Mouse (Mus musculus): ENCODE measurements around the gene Dsp. TPM values are rescaled to one million over a fixed set of nuclear protein-coding genes. Genes with fewer than 3 reads are reported as not detected.

Gene Dsp
- total RNA-seq (2014; rRNA removed) (1.1 and 2.7 TPM in 2 replicates), polyA plus RNA-seq (2015; fragmentation: Nextera tagmentation; extraction: Ambion mirVana) (0.07 and 0.11 TPM in 2 replicates)

DNA sequence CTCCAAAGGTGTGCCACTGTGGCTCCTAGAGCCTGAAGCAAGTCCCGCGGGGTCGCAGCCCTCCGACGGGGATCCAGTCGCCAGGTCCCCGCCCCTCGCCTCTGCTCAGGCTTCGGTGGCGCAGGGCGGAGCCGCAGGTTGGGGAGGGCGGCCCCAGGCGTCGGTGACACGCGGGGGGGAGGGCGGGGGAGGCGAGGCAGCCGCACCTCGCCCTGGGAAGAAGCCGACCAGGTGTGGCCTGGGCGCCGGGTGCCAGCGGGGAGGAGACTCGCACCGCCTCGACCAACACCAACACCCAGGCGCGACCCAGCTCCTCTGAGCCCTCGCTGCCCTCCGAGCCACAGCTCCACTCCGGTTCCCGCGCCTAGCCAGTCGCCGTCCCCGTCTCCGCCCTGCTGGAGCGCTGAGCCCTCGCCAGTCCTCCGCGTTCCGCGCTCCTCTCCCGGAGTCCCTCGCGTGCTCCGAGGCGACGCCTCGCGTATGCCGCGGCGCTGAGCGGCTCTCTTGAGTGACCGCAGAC, at the start of gene Dsp:
Dsp (plus strand) TSS at position 226 of the 520 bp plus-strand sequence.
- ATAC-seq (ENCODE audit: low FRiP score) (peak; percentile 57), DNase-seq (ENCODE audit: low spot score) (peak; percentile 20)
- peaks cover 10% of the 10 kb centered on the region; the same call in 1 of the 2 replicates for H3K4me1 ChIP-seq (ENCODE audit: insufficient read depth, low read length)
- H3K9ac ChIP-seq (replicated peaks; ENCODE audit: low read length, poor library complexity, severe bottlenecking) = no peak within 1 kb of the TSS; the same call in 1 of the 2 replicates
- H3K36me3 ChIP-seq (ENCODE audit: insufficient read depth, low read length) = no peaks in the 10 kb centered on the region
- H3K27ac ChIP-seq (ENCODE audit: low read depth, low read length) = no peak within 1 kb of the TSS
- peak within 1 kb of the TSS; percentile 62 for H3K4me2 ChIP-seq (ENCODE audit: low read depth, low read length, poor library complexity, severe bottlenecking)
- TF ChIP-seq CTCF (IDR thresholded peaks at IDR 0.05) = no peak
- no peaks in the 10 kb centered on the region for H3K9me3 ChIP-seq (ENCODE audit: low read length)
- WGBS = 1% methylated on average over 47 of the region's 58 CpGs
- peak within 1 kb of the TSS; percentile 39 for H3K4me3 ChIP-seq (ENCODE audit: low read depth, low read length)
- peaks cover 35% of the 10 kb centered on the region for H3K27me3 ChIP-seq (ENCODE audit: insufficient read depth, low read length)

DNA sequence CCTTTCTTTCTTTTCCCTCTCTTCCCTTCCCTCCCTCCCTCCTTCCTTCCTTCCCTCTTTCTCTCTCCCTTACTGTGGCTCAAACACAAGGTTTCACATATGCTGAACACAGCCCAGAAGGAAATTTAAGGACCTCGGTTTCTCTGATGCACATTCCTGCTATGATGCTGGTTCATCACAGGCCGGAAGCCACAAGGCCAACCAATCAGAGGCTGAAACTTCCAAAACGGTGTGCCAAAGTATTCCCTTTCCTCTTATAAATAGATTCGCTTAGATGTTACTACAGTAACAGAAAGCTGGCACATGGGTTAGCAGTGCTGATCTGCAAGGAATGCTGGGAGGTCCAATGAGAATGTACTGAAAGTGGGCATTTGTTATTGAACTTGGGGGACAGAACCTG, 47.7 kb upstream of the Dsp start:
- H3K4me2 ChIP-seq (ENCODE audit: low read depth, low read length, poor library complexity, severe bottlenecking) = no peak overlapping the region
- H3K9me3 ChIP-seq (ENCODE audit: low read length) = no peaks in the 10 kb centered on the region
- H3K27ac ChIP-seq (ENCODE audit: low read depth, low read length) = no peak overlapping the region
- H3K36me3 ChIP-seq (ENCODE audit: insufficient read depth, low read length) = no peaks in the 10 kb centered on the region
- 82% methylated on average over 4 of the region's 4 CpGs for WGBS
- no peak overlapping the region for H3K4me3 ChIP-seq (ENCODE audit: low read depth, low read length)
- TF ChIP-seq CTCF (IDR thresholded peaks at IDR 0.05) = no peak
- no peak overlapping the region for H3K9ac ChIP-seq (replicated peaks; ENCODE audit: low read length, poor library complexity, severe bottlenecking)
- no peak for ATAC-seq (ENCODE audit: low FRiP score)
- no peak for DNase-seq (ENCODE audit: low spot score)
- no peaks in the 10 kb centered on the region for H3K4me1 ChIP-seq (ENCODE audit: insufficient read depth, low read length)
- no peaks in the 10 kb centered on the region for H3K27me3 ChIP-seq (ENCODE audit: insufficient read depth, low read length)

DNA sequence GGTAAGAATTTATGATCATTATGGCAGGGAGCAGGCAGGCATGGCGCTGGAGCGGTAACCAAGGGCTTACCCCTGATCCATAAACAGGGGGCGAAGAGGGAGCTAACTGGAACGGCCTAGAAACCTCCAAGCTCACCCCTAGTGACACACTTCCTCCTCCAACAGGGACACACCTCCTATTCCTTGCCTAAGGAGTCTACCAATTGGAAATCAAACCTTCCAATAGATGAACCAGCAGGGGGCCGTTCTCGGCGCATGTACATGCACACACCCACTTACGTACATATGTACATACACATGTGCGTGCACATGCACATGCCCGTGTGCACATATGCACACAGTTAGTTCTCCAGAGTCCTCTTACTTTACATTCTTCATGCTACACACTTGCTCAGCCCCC, 46.6 kb upstream of the Dsp start:
- ATAC-seq (ENCODE audit: low FRiP score) (no peak), DNase-seq (ENCODE audit: low spot score) (no peak)
- Histone ChIP-seq H3K4me3 (ENCODE audit: low read depth, low read length) (no peak overlapping the region), H3K36me3 (ENCODE audit: insufficient read depth, low read length) (no peaks in the 10 kb centered on the region), H3K27me3 (ENCODE audit: insufficient read depth, low read length) (no peaks in the 10 kb centered on the region), H3K27ac (ENCODE audit: low read depth, low read length) (no peak overlapping the region), H3K4me2 (ENCODE audit: low read depth, low read length, poor library complexity, severe bottlenecking) (no peak overlapping the region), H3K9me3 (ENCODE audit: low read length) (no peaks in the 10 kb centered on the region), H3K9ac (replicated peaks; ENCODE audit: low read length, poor library complexity, severe bottlenecking) (no peak overlapping the region), H3K4me1 (ENCODE audit: insufficient read depth, low read length) (no peaks in the 10 kb centered on the region)
- TF ChIP-seq CTCF (IDR thresholded peaks at IDR 0.05) = no peak
- 91% methylated on average over 10 of the region's 10 CpGs for WGBS

DNA sequence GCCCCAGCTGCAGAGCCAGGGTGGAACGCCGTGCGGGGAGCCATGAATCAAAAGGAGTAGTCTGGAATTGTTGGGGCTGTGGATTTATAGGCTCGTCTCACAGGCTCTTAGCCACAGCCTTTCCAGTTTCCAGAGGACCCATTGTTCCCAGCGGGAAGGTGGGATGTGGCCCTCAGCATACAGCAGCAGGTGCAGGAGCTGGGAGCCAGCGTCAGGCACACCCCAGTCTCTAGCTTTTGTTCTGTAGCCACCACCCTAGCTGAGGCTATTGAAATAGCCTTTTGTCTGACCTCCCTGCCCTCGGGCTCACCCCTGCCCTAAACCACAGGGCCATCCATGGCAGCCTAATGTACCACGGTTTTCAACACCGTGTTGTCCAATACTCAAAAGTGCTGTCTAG, 42.0 kb upstream of the Dsp start:
- H3K27me3 ChIP-seq (ENCODE audit: insufficient read depth, low read length) = no peaks in the 10 kb centered on the region
- no peak overlapping the region for H3K4me3 ChIP-seq (ENCODE audit: low read depth, low read length)
- no peaks in the 10 kb centered on the region for H3K9me3 ChIP-seq (ENCODE audit: low read length)
- no peaks in the 10 kb centered on the region for H3K36me3 ChIP-seq (ENCODE audit: insufficient read depth, low read length)
- no peak overlapping the region for H3K27ac ChIP-seq (ENCODE audit: low read depth, low read length)
- ATAC-seq (ENCODE audit: low FRiP score) (no peak), DNase-seq (ENCODE audit: low spot score) (no peak)
- no peaks in the 10 kb centered on the region for H3K4me1 ChIP-seq (ENCODE audit: insufficient read depth, low read length)
- H3K4me2 ChIP-seq (ENCODE audit: low read depth, low read length, poor library complexity, severe bottlenecking) = no peak overlapping the region
- TF ChIP-seq CTCF (IDR thresholded peaks at IDR 0.05) = no peak
- H3K9ac ChIP-seq (replicated peaks; ENCODE audit: low read length, poor library complexity, severe bottlenecking) = no peak overlapping the region
- 71% methylated on average over 9 of the region's 9 CpGs for WGBS

DNA sequence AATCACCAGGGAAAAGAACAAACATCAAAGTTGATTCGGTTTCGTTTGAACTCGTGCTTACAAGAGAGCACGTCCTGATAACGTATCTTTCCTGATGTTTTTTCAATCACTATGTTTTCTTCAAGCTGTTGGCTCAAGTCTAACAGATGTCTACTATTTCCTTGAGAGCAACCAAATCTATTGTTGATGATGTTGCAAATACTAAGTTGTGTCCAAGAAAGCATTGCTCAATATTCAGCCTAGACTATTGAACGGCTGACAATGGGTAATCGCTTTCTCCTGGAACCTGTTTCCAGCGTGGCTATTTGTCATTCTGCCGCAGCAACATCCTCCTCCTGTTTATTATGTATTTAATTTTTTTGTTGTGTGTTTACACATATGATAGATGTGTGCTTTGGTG, 28.8 kb upstream of the Dsp start:
- H3K4me1 ChIP-seq (ENCODE audit: insufficient read depth, low read length) = no peaks in the 10 kb centered on the region
- H3K27me3 ChIP-seq (ENCODE audit: insufficient read depth, low read length) = no peaks in the 10 kb centered on the region
- H3K27ac ChIP-seq (ENCODE audit: low read depth, low read length) = no peak overlapping the region
- no peak overlapping the region for H3K4me3 ChIP-seq (ENCODE audit: low read depth, low read length)
- H3K9ac ChIP-seq (replicated peaks; ENCODE audit: low read length, poor library complexity, severe bottlenecking) = no peak overlapping the region
- no peaks in the 10 kb centered on the region for H3K36me3 ChIP-seq (ENCODE audit: insufficient read depth, low read length)
- ATAC-seq (ENCODE audit: low FRiP score) (no peak), DNase-seq (ENCODE audit: low spot score) (no peak)
- TF ChIP-seq CTCF (IDR thresholded peaks at IDR 0.05) = no peak
- no peak overlapping the region for H3K4me2 ChIP-seq (ENCODE audit: low read depth, low read length, poor library complexity, severe bottlenecking)
- H3K9me3 ChIP-seq (ENCODE audit: low read length) = no peaks in the 10 kb centered on the region
- 85% methylated on average over 9 of the region's 9 CpGs for WGBS

DNA sequence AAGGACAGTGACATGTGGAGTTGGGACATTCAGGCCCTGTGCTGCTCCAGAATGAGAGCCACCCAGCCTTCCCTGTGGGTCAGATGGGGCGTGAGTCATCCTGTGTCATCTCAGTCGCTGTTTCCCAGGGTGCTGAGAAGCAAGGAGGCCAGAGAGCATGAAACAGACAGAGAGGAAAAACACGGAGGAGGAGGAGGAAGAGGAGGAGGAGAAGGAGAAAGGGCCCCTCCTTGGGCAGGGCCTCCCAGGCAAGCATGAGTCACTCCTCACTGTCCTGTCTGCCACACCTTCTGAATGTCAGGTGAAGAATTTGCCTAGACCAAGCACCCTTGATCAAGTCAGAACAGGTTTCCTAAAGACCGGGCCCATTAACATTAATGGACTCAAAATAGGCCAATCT, 27.4 kb upstream of the Dsp start:
- Histone ChIP-seq H3K9ac (replicated peaks; ENCODE audit: low read length, poor library complexity, severe bottlenecking) (no peak overlapping the region), H3K9me3 (ENCODE audit: low read length) (no peaks in the 10 kb centered on the region), H3K27ac (ENCODE audit: low read depth, low read length) (no peak overlapping the region), H3K4me1 (ENCODE audit: insufficient read depth, low read length) (no peaks in the 10 kb centered on the region), H3K36me3 (ENCODE audit: insufficient read depth, low read length) (no peaks in the 10 kb centered on the region), H3K4me3 (ENCODE audit: low read depth, low read length) (no peak overlapping the region), H3K4me2 (ENCODE audit: low read depth, low read length, poor library complexity, severe bottlenecking) (no peak overlapping the region), H3K27me3 (ENCODE audit: insufficient read depth, low read length) (no peaks in the 10 kb centered on the region)
- 77% methylated on average over 4 of the region's 4 CpGs for WGBS
- DNase-seq (ENCODE audit: low spot score) = no peak
- no peak for TF ChIP-seq CTCF (IDR thresholded peaks at IDR 0.05)
- no peak for ATAC-seq (ENCODE audit: low FRiP score)
